Comparison of ENCODE assay signal across 9 mouse cellular contexts in genomic region chr15:95757169-95757568, GRCm38 (mm10). TPM values are rescaled to one million over a fixed set of nuclear protein-coding genes. Genes with fewer than 3 reads are reported as not detected.
DNase-seq lines count a peak whose midpoint lies in the region; ATAC-seq lines count a peak whose summit lies in the region.
"Had no signal": no experiment of that assay in that cellular context is flagged by ENCODE, and none has a peak within 500 bp of the region (broad histone marks: within the 10 kb centered on the region; RNA-seq: fewer than 3 reads in every experiment).

No protein-coding gene starts in this region.

- 0 out of 2 replicates have a peak, but pooled peaks cover 2% of the 10 kb centered on the region for H3K27me3 ChIP-seq in hindbrain, embryonic 15.5 days
- no peaks in the 10 kb centered on the region for H3K27me3 ChIP-seq in hindbrain, embryonic 12.5 days
- H3K27me3 ChIP-seq in heart, embryonic 16.5 days (ENCODE audit: control insufficient read depth, insufficient read depth, low read length): peaks cover 4% of the 10 kb centered on the region; the same call in 1 of the 2 replicates
- H3K27me3 ChIP-seq: limb, embryonic 15.5 days had no signal

- 47% methylated on average over 10 of the region's 10 CpGs for WGBS in hindbrain, embryonic 15.5 days
- WGBS in hindbrain, embryonic 12.5 days: 56% methylated on average over 10 of the region's 10 CpGs
- 28% methylated on average over 10 of the region's 10 CpGs for WGBS in heart, embryonic 16.5 days

- H3K4me1 ChIP-seq in hindbrain, embryonic 15.5 days (replicated peaks): 0 out of 2 replicates have a peak, but pooled peaks cover 5% of the 10 kb centered on the region
- H3K4me1 ChIP-seq in hindbrain, embryonic 12.5 days: no peaks in the 10 kb centered on the region
- no peaks in the 10 kb centered on the region for H3K4me1 ChIP-seq in heart, embryonic 16.5 days (ENCODE audit: control insufficient read depth, insufficient read depth, low read length)

- H3K9ac ChIP-seq in hindbrain, embryonic 15.5 days: no peak overlapping the region
- H3K9ac ChIP-seq in hindbrain, embryonic 12.5 days: no peak overlapping the region
- H3K9ac ChIP-seq in heart, embryonic 16.5 days (ENCODE audit: low read length): no peak overlapping the region
- H3K9ac ChIP-seq: limb, embryonic 15.5 days had no signal

- DNase-seq in layer of hippocampus, adult 11-12 months (ENCODE audit: low spot score): peak; percentile 62
- peak; percentile 90 for DNase-seq in lung, postnatal 10 days
- peak; percentile 55 for DNase-seq in telencephalon, adult 2 months (ENCODE audit: low read depth, low spot score)

- no peak overlapping the region for H3K4me3 ChIP-seq in hindbrain, embryonic 15.5 days
- no peak overlapping the region for H3K4me3 ChIP-seq in hindbrain, embryonic 12.5 days
- H3K4me3 ChIP-seq in heart, embryonic 16.5 days (ENCODE audit: low read length): no peak overlapping the region
- H3K4me3 ChIP-seq: limb, embryonic 15.5 days had no signal

- peak; percentile 65; the same call in 1 of the 2 replicates for ATAC-seq in hindbrain, embryonic 15.5 days (ENCODE audit: low FRiP score, low read depth)
- ATAC-seq in hindbrain, embryonic 12.5 days (ENCODE audit: low FRiP score): no peak
- peak; percentile 45; the same call in 1 of the 2 replicates for ATAC-seq in common myeloid progenitor, adult 5-6 weeks (replicated peaks; ENCODE audit: low read depth, poor library complexity, severe bottlenecking)
- ATAC-seq in heart, embryonic 16.5 days (replicated peaks; ENCODE audit: extremely low read depth, insufficient read depth, low FRiP score): peak; percentile 86
- no peak for ATAC-seq in monocyte, adult 5-6 weeks (replicated peaks; ENCODE audit: insufficient number of reproducible peaks, low FRiP score, low TSS enrichment, poor library complexity, severe bottlenecking)

- no peaks in the 10 kb centered on the region for H3K36me3 ChIP-seq in hindbrain, embryonic 15.5 days
- no peaks in the 10 kb centered on the region for H3K36me3 ChIP-seq in hindbrain, embryonic 12.5 days
- H3K36me3 ChIP-seq in heart, embryonic 16.5 days (ENCODE audit: control insufficient read depth, insufficient read depth): no peaks in the 10 kb centered on the region
- H3K36me3 ChIP-seq: limb, embryonic 15.5 days had no signal

- no peak overlapping the region for H3K27ac ChIP-seq in hindbrain, embryonic 15.5 days (replicated peaks)
- H3K27ac ChIP-seq in hindbrain, embryonic 12.5 days: no peak overlapping the region
- H3K27ac ChIP-seq in heart, embryonic 16.5 days (ENCODE audit: low read length): peak overlapping the region; percentile 74
- H3K27ac ChIP-seq: limb, embryonic 15.5 days had no signal

- H3K9me3 ChIP-seq in hindbrain, embryonic 15.5 days: no peaks in the 10 kb centered on the region
- H3K9me3 ChIP-seq in hindbrain, embryonic 12.5 days (replicated peaks): no peaks in the 10 kb centered on the region
- H3K9me3 ChIP-seq in heart, embryonic 16.5 days (replicated peaks; ENCODE audit: control insufficient read depth, low read length): no peaks in the 10 kb centered on the region
- H3K9me3 ChIP-seq: limb, embryonic 15.5 days had no signal

- H3K4me2 ChIP-seq in hindbrain, embryonic 15.5 days: no peak overlapping the region
- no peak overlapping the region for H3K4me2 ChIP-seq in hindbrain, embryonic 12.5 days (replicated peaks)
- no peak overlapping the region for H3K4me2 ChIP-seq in heart, embryonic 16.5 days (ENCODE audit: low read depth, low read length)
- H3K4me2 ChIP-seq: limb, embryonic 15.5 days had no signal

RNA-seq across cellular contexts. Expression of gene Ano6, which starts 33.5 kb away (rescaled TPM):
- 28.6 and 30.1 TPM in 2 replicates for polyA plus RNA-seq in hindbrain, embryonic 15.5 days (2015; fragmentation: Nextera tagmentation; extraction: Ambion mirVana)
- 40.7 and 44.9 TPM in 2 replicates for polyA plus RNA-seq in hindbrain, embryonic 12.5 days (2016; fragmentation: Nextera tagmentation; extraction: Ambion mirVana)
- total RNA-seq in common myeloid progenitor, adult 5-6 weeks (2017): 23.7 and 32.2 TPM in 2 replicates
- polyA plus RNA-seq in heart, embryonic 16.5 days (2015; fragmentation: Nextera tagmentation; extraction: Ambion mirVana): 32.3 and 34.4 TPM in 2 replicates
- total RNA-seq in monocyte, adult 5-6 weeks (2017): 47.5 to 60.0 TPM (median 54.9 TPM) in 3 replicates

Comparison
In these comparisons a context has a peak if more than half of its experiments do, and no peak if none do; other contexts are left out.
1. ATAC-seq: peak in hindbrain, embryonic 15.5 days (single experiment), common myeloid progenitor, adult 5-6 weeks (single experiment) and heart, embryonic 16.5 days (single experiment); none in hindbrain, embryonic 12.5 days (single experiment) and monocyte, adult 5-6 weeks (single experiment).
2. Peak in every context shown above with its lines, with median percentiles within 50 percentile points of each other: DNase-seq.